Mouse (Mus musculus) liver, embryonic 14.5 days (tissue): ENCODE measurements at regions not wholly inside any gene's neighbourhood (a gene's known extent, or its start where the extent isn't known, plus 50 kb on each side); places are given as distances from the start of the nearest gene placed in this dataset.

ENCODE experiments used
- CTCF ChIP-seq: IDR thresholded peaks from 2 replicates; pipeline ENCODE4 v1.5.1; 2016; ENCODE audit warnings: antibody characterized with exemption, low read depth, control low read depth
- EP300 ChIP-seq: IDR thresholded peaks from 2 replicates; pipeline ENCODE4 v1.6.1; 2016; ENCODE audit warnings: antibody characterized with exemption, low read depth

DNA sequence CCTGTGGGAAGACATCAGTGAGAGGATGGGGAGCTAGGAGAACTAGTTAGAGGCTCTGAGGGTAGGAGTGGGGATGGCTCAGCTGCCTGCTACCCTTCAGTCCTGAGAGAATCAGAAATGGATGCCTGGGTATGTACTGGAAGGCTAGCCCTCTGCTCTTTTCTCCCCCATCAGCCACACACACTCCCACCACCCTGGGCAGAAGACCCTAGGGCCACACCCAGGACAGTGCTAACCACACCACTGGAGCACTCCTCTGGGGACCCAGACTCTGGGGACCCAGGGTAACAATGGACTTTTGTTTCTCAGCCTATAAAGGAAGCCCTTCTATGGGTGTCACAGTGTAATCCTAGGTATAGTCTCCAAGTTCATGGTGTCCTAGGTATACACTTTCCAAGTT lies 67.0 kb downstream of the Vcpkmt start:
- TF ChIP-seq CTCF (no peak), EP300 (no peak)
